Comparison of ENCODE assay signal across 16 mouse cellular contexts in the genomic region with DNA sequence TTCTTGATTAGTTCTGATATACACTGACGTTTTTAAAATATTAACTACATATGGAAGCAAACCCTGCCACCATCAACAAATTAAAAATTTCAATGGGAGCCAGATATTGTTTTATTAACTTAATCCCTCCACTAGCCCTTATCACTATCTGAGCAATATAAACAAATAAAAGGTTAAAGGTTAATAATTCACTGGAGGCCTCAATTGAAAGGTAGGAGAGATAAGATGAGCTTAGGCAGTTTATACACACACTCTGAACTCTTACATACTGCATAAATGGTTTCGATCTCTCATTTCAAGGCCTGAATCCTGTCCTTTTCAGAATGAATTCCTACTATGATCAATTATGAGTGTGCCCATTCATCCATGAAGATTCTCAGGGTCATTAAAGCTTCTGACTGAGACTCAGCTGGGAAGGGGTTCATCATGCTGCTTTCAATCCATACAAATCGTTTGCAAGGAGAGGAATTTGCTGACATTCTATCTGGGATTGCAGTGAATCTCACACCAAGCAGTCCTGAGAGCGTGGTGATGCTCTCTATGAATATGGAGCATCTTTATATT.
"Had no signal": no experiment of that assay in that cellular context is flagged by ENCODE, and none has a peak within 500 bp of the region (broad histone marks: within the 10 kb centered on the region; RNA-seq: fewer than 3 reads in every experiment).

No protein-coding gene starts in this region.

- H3K9ac ChIP-seq: liver, embryonic 15.5 days; lung, embryonic 14.5 days; midbrain, embryonic 12.5 days; midbrain, embryonic 15.5 days; neural tube, embryonic 12.5 days had no signal

- H3K27ac ChIP-seq: liver, embryonic 15.5 days; midbrain, embryonic 10.5 days; midbrain, embryonic 12.5 days; midbrain, embryonic 15.5 days; neural tube, embryonic 12.5 days had no signal

- H3K4me1 ChIP-seq: liver, embryonic 15.5 days; midbrain, embryonic 10.5 days; midbrain, embryonic 15.5 days; neural tube, embryonic 12.5 days had no signal

- H3K4me3 ChIP-seq: liver, embryonic 15.5 days; midbrain, embryonic 10.5 days; midbrain, embryonic 12.5 days; midbrain, embryonic 15.5 days; neural tube, embryonic 12.5 days had no signal

- H3K27me3 ChIP-seq: liver, embryonic 15.5 days; midbrain, embryonic 12.5 days; midbrain, embryonic 15.5 days; neural tube, embryonic 12.5 days had no signal

- H3K36me3 ChIP-seq: liver, embryonic 15.5 days; midbrain, embryonic 10.5 days; midbrain, embryonic 12.5 days; midbrain, embryonic 15.5 days; neural tube, embryonic 12.5 days had no signal

- H3K4me2 ChIP-seq: liver, embryonic 15.5 days; lung, embryonic 14.5 days; midbrain, embryonic 12.5 days; midbrain, embryonic 15.5 days; neural tube, embryonic 12.5 days had no signal

- DNase-seq: lung, adult 18-20 months; lung, embryonic 14.5 days; lung, postnatal 10 days; lung, postnatal 4 days; right cerebral cortex, adult 18-20 months; right cerebral cortex, postnatal 25 days; right cerebral cortex, postnatal 4 days; spleen, adult 18-20 months; thymus, adult 18-20 months; thymus, postnatal 14 days; thymus, postnatal 36 days had no signal

- ATAC-seq: midbrain, embryonic 15.5 days had no signal

- H3K9me3 ChIP-seq: liver, embryonic 15.5 days; midbrain, embryonic 10.5 days; midbrain, embryonic 12.5 days; midbrain, embryonic 15.5 days; neural tube, embryonic 12.5 days had no signal
